Mouse (Mus musculus): ENCODE data around the gene Usp6nl. TPM values are rescaled to one million over a fixed set of nuclear protein-coding genes. Genes with fewer than 3 reads are reported as not detected.

Gene Usp6nl
- polyA plus RNA-seq, 1 experiment from 2014 or later: 25.3 TPM

GRCm38 (mm10) chr2:6441688-6442087 is 119.2 kb downstream of the Usp6nl start:
- no peak for TF ChIP-seq CTCF (IDR thresholded peaks at IDR 0.05)
- in situ Hi-C loops (cut with MboI; ENCODE audit: low pct_unique_long_range_greater_than_20kb): no loop called here
- H3K27me3 ChIP-seq: no peaks in the 10 kb centered on the region
- POLR2A ChIA-PET: no interaction called here
- CTCF ChIA-PET: no interaction called here
- ATAC-seq (no peak), DNase-seq (ENCODE audit: low read depth, low spot score) (no peak)

GRCm38 (mm10) chr2:6442302-6442701 is 119.8 kb downstream of the Usp6nl start:
- CTCF ChIA-PET: no interaction called here
- no peaks in the 10 kb centered on the region for H3K27me3 ChIP-seq
- ATAC-seq (no peak), DNase-seq (ENCODE audit: low read depth, low spot score) (no peak)
- in situ Hi-C loops (cut with MboI; ENCODE audit: low pct_unique_long_range_greater_than_20kb): no loop called here
- TF ChIP-seq CTCF (IDR thresholded peaks at IDR 0.05): no peak
- POLR2A ChIA-PET: no interaction called here

GRCm38 (mm10) chr2:6444015-6444414 is 121.5 kb downstream of the Usp6nl start:
- no peaks in the 10 kb centered on the region for H3K27me3 ChIP-seq
- in situ Hi-C loops (cut with MboI; ENCODE audit: low pct_unique_long_range_greater_than_20kb): no loop called here
- no peak for ATAC-seq
- DNase-seq (ENCODE audit: low read depth, low spot score): no peak
- no peak for TF ChIP-seq CTCF (IDR thresholded peaks at IDR 0.05)
- CTCF ChIA-PET: no interaction called here
- POLR2A ChIA-PET: no interaction called here

GRCm38 (mm10) chr2:6444723-6445169 is 122.3 kb downstream of the Usp6nl start:
- in situ Hi-C loops (cut with MboI; ENCODE audit: low pct_unique_long_range_greater_than_20kb): no loop called here
- POLR2A ChIA-PET: no interaction called here
- CTCF ChIA-PET: no interaction called here
- no peaks in the 10 kb centered on the region for H3K27me3 ChIP-seq
- no peak for TF ChIP-seq CTCF (IDR thresholded peaks at IDR 0.05)
- no peak for ATAC-seq
- no peak for DNase-seq (ENCODE audit: low read depth, low spot score)

- in situ Hi-C loops (cut with MboI; ENCODE audit: low pct_unique_long_range_greater_than_20kb): no loop called here
- POLR2A ChIA-PET: no interaction called here
- ATAC-seq (no peak), DNase-seq (ENCODE audit: low read depth, low spot score) (no peak)
- no peaks in the 10 kb centered on the region for H3K27me3 ChIP-seq
- CTCF ChIA-PET: no interaction called here
- TF ChIP-seq CTCF (IDR thresholded peaks at IDR 0.05): no peak
Observed at GRCm38 (mm10) chr2:6445858-6446257, 123.4 kb downstream of the Usp6nl start.

GRCm38 (mm10) chr2:6448880-6449279 is 126.4 kb downstream of the Usp6nl start:
- in situ Hi-C loops (cut with MboI; ENCODE audit: low pct_unique_long_range_greater_than_20kb): no loop called here
- no peak for DNase-seq (ENCODE audit: low read depth, low spot score)
- POLR2A ChIA-PET: no interaction called here
- no peak for TF ChIP-seq CTCF (IDR thresholded peaks at IDR 0.05)
- CTCF ChIA-PET: no interaction called here
- ATAC-seq: no peak
- H3K27me3 ChIP-seq: no peaks in the 10 kb centered on the region

- no peak for DNase-seq (ENCODE audit: low read depth, low spot score)
- CTCF ChIA-PET: interaction anchor here (1.3 kb wide), 1 partner anchor 10 kb away, joined by 6 read pairs; no protein-coding TSS in a partner anchor
- in situ Hi-C loops (cut with MboI; ENCODE audit: low pct_unique_long_range_greater_than_20kb): no loop called here
- ATAC-seq: no peak
- no peaks in the 10 kb centered on the region for H3K27me3 ChIP-seq
- POLR2A ChIA-PET: interaction anchor here (0.7 kb wide), 1 partner anchor 10 kb away, joined by 3 read pairs; no protein-coding TSS in a partner anchor
- no peak for TF ChIP-seq CTCF (IDR thresholded peaks at IDR 0.05)
Observed at GRCm38 (mm10) chr2:6449656-6450055, 127.2 kb downstream of the Usp6nl start.

GRCm38 (mm10) chr2:6450544-6450943 is 128.1 kb downstream of the Usp6nl start:
- no peak for ATAC-seq
- ChIA-PET POLR2A (interaction anchor here (0.7 kb wide), 1 partner anchor 11 kb away, joined by 3 read pairs; no protein-coding TSS in a partner anchor), CTCF (interaction anchor here (0.9 to 1.3 kb wide), 2 partner anchors 9 to 15 kb away, joined by 3 to 6 read pairs; no protein-coding TSS in a partner anchor)

GRCm38 (mm10) chr2:6454941-6455516 is 132.6 kb downstream of the Usp6nl start:
- POLR2A ChIA-PET: no interaction called here
- H3K27me3 ChIP-seq: no peaks in the 10 kb centered on the region
- ATAC-seq (peak; percentile 36), DNase-seq (ENCODE audit: low read depth, low spot score) (no peak)
- CTCF ChIA-PET: no interaction called here
- in situ Hi-C loops (cut with MboI; ENCODE audit: low pct_unique_long_range_greater_than_20kb): no loop called here
- TF ChIP-seq CTCF (IDR thresholded peaks at IDR 0.05): no peak

More at GRCm38 (mm10) chr2:6450544-6450943, 128.1 kb downstream of the Usp6nl start:
- TF ChIP-seq CTCF (IDR thresholded peaks at IDR 0.05): no peak
- no peak for DNase-seq (ENCODE audit: low read depth, low spot score)
- no peaks in the 10 kb centered on the region for H3K27me3 ChIP-seq
- in situ Hi-C loops (cut with MboI; ENCODE audit: low pct_unique_long_range_greater_than_20kb): no loop called here

GRCm38 (mm10) chr2:6459282-6460047 is 137.0 kb downstream of the Usp6nl start:
- ATAC-seq: no peak

GRCm38 (mm10) chr2:6462306-6462705 is 139.8 kb downstream of the Usp6nl start:
- ChIA-PET POLR2A (interaction anchor here (0.5 kb wide), 1 partner anchor 731 kb away, joined by 3 read pairs; no protein-coding TSS in a partner anchor), CTCF (interaction anchor here (1.8 kb wide), 1 partner anchor 9 kb away, joined by 4 read pairs; no protein-coding TSS in a partner anchor)
- no peaks in the 10 kb centered on the region for H3K27me3 ChIP-seq
- DNase-seq (ENCODE audit: low read depth, low spot score) (no peak), ATAC-seq (no peak)
- no peak for TF ChIP-seq CTCF (IDR thresholded peaks at IDR 0.05)
- in situ Hi-C loops (cut with MboI; ENCODE audit: low pct_unique_long_range_greater_than_20kb): no loop called here

More at GRCm38 (mm10) chr2:6459282-6460047, 137.0 kb downstream of the Usp6nl start:
- no peak for TF ChIP-seq CTCF (IDR thresholded peaks at IDR 0.05)
- POLR2A ChIA-PET: no interaction called here
- CTCF ChIA-PET: interaction anchor here (1.7 kb wide), 1 partner anchor 9 kb away, joined by 6 read pairs; no protein-coding TSS in a partner anchor
- DNase-seq (ENCODE audit: low read depth, low spot score): no peak
- in situ Hi-C loops (cut with MboI; ENCODE audit: low pct_unique_long_range_greater_than_20kb): no loop called here
- H3K27me3 ChIP-seq: no peaks in the 10 kb centered on the region

Data from Patski (cell line).